Mouse (Mus musculus): Measurements from ENCODE around the gene Abhd17a. TPM values are rescaled to one million over a fixed set of nuclear protein-coding genes. Genes with fewer than 3 reads are reported as not detected.

Gene Abhd17a
- polyA plus RNA-seq, 1 experiment, result 35.8 TPM

- Histone ChIP-seq H3K27ac (ENCODE audit: insufficient read depth, low read length) (peak overlapping the region; percentile 13; the same call in 1 of the 2 replicates), H3K9ac (ENCODE audit: low read depth, poor library complexity, severe bottlenecking) (no peak overlapping the region), H3K36me3 (ENCODE audit: control insufficient read depth, insufficient read depth, low read length, poor library complexity, severe bottlenecking) (0 out of 2 replicates have a peak, but pooled peaks cover 3% of the 10 kb centered on the region), H3K4me3 (ENCODE audit: low read depth, low read length) (peak overlapping the region; percentile 34), H3K4me1 (ENCODE audit: control insufficient read depth, insufficient read depth, low read length) (no peaks in the 10 kb centered on the region), H3K9me3 (replicated peaks; ENCODE audit: control insufficient read depth, insufficient read depth, low read length, poor library complexity, severe bottlenecking) (no peaks in the 10 kb centered on the region), H3K27me3 (ENCODE audit: control insufficient read depth, insufficient read depth, low read length, poor library complexity, severe bottlenecking) (no peaks in the 10 kb centered on the region)
- TF ChIP-seq POLR2A (IDR thresholded peaks at IDR 0.05; ENCODE audit: insufficient read depth, low read length) (no peak), CTCF (IDR thresholded peaks at IDR 0.05; ENCODE audit: low read depth, low read length) (no peak), EP300 (IDR thresholded peaks at IDR 0.05; ENCODE audit: insufficient read depth, low read depth, low read length) (no peak)
Measured at GRCm38 (mm10) chr10:80620365-80620764, 30.2 kb upstream of the Abhd17a start.

DNA sequence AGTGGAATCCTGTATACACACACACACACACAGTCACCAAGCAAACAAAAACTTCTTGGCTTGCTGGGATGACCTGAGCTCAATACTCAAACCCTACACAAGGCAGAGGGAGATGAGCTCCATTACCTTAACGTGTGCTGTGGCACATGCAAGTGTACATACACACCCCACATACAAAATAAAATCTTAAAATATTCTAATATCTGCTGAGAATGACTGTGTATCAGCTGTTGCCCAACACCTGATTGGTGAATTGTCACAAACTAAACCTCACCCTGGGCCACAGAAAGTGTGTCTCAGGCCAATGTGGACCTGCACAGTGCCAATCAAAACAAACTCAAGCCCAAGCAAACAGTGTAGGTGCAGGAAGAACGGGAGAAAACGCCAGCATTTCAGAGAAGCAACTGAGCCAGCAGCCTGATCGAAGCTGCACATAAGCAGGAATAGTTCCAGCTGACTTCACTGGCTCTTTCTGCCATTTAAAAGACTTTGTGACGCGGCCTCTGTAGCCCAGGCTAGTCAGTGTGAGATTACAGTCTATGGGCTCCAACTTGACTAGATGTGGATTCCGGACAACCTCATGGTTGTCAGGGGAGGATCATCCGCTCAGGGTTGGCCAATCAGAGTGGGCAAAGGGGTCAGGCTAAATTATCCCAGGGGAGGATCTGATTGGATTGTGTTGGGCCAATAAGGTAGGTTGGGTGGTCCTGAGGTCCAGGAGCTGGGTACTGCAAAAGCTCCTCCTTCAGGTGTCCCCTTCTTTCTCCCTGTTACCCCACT lies 29.5 kb upstream of the Abhd17a start:
- Histone ChIP-seq H3K27me3 (ENCODE audit: control insufficient read depth, insufficient read depth, low read length, poor library complexity, severe bottlenecking) (no peaks in the 10 kb centered on the region), H3K27ac (ENCODE audit: insufficient read depth, low read length) (peak overlapping the region; percentile 82), H3K4me3 (ENCODE audit: low read depth, low read length) (peak overlapping the region; percentile 75), H3K36me3 (ENCODE audit: control insufficient read depth, insufficient read depth, low read length, poor library complexity, severe bottlenecking) (peaks cover 4% of the 10 kb centered on the region; the same call in 1 of the 2 replicates), H3K9me3 (replicated peaks; ENCODE audit: control insufficient read depth, insufficient read depth, low read length, poor library complexity, severe bottlenecking) (no peaks in the 10 kb centered on the region), H3K4me1 (ENCODE audit: control insufficient read depth, insufficient read depth, low read length) (no peaks in the 10 kb centered on the region), H3K9ac (ENCODE audit: low read depth, poor library complexity, severe bottlenecking) (peak overlapping the region; percentile 47)
- TF ChIP-seq EP300 (IDR thresholded peaks at IDR 0.05; ENCODE audit: insufficient read depth, low read depth, low read length) (no peak), POLR2A (IDR thresholded peaks at IDR 0.05; ENCODE audit: insufficient read depth, low read length) (peak; percentile 70)

GRCm38 (mm10) chr10:80618181-80618580 lies 28.0 kb upstream of the Abhd17a start:
- H3K36me3 ChIP-seq (ENCODE audit: control insufficient read depth, insufficient read depth, low read length, poor library complexity, severe bottlenecking), result peaks cover 6% of the 10 kb centered on the region; the same call in 1 of the 2 replicates
- TF ChIP-seq EP300 (IDR thresholded peaks at IDR 0.05; ENCODE audit: insufficient read depth, low read depth, low read length), result no peak
- TF ChIP-seq POLR2A (IDR thresholded peaks at IDR 0.05; ENCODE audit: insufficient read depth, low read length), result no peak
- no peak for TF ChIP-seq CTCF (IDR thresholded peaks at IDR 0.05; ENCODE audit: low read depth, low read length)
- H3K27ac ChIP-seq (ENCODE audit: insufficient read depth, low read length), result no peak overlapping the region
- no peak overlapping the region for H3K9ac ChIP-seq (ENCODE audit: low read depth, poor library complexity, severe bottlenecking)
- no peaks in the 10 kb centered on the region for H3K4me1 ChIP-seq (ENCODE audit: control insufficient read depth, insufficient read depth, low read length)
- no peak overlapping the region for H3K4me3 ChIP-seq (ENCODE audit: low read depth, low read length)
- no peaks in the 10 kb centered on the region for H3K27me3 ChIP-seq (ENCODE audit: control insufficient read depth, insufficient read depth, low read length, poor library complexity, severe bottlenecking)
- no peaks in the 10 kb centered on the region for H3K9me3 ChIP-seq (replicated peaks; ENCODE audit: control insufficient read depth, insufficient read depth, low read length, poor library complexity, severe bottlenecking)

DNA sequence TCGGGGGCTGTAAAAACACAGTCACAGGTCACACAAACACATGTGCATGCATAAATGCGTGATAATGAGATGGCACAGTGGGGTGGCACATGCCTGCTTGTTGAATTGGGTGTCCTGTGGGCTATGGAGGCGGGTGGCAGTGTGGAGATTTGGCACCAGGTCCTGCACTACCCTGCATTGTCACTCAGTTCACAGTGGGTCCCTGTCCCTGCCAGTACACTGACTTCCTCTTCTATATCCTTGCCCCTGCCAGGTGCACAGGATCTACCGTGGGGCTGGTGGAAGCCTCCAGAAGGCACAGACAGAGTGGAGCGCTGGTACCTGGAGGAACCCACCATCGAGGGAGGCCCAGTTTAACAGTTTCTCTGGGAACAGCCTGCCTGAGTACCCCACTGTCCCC lies 24.2 kb upstream of the Abhd17a start:
- Histone ChIP-seq H3K27ac (ENCODE audit: insufficient read depth, low read length) (no peak overlapping the region), H3K4me3 (ENCODE audit: low read depth, low read length) (no peak overlapping the region), H3K36me3 (ENCODE audit: control insufficient read depth, insufficient read depth, low read length, poor library complexity, severe bottlenecking) (peaks cover 11% of the 10 kb centered on the region; the same call in 1 of the 2 replicates), H3K9ac (ENCODE audit: low read depth, poor library complexity, severe bottlenecking) (no peak overlapping the region), H3K4me1 (ENCODE audit: control insufficient read depth, insufficient read depth, low read length) (no peaks in the 10 kb centered on the region), H3K27me3 (ENCODE audit: control insufficient read depth, insufficient read depth, low read length, poor library complexity, severe bottlenecking) (no peaks in the 10 kb centered on the region), H3K9me3 (replicated peaks; ENCODE audit: control insufficient read depth, insufficient read depth, low read length, poor library complexity, severe bottlenecking) (no peaks in the 10 kb centered on the region)
- TF ChIP-seq POLR2A (IDR thresholded peaks at IDR 0.05; ENCODE audit: insufficient read depth, low read length) (no peak), EP300 (IDR thresholded peaks at IDR 0.05; ENCODE audit: insufficient read depth, low read depth, low read length) (no peak), CTCF (IDR thresholded peaks at IDR 0.05; ENCODE audit: low read depth, low read length) (no peak)

GRCm38 (mm10) chr10:80613821-80614220 lies 23.7 kb upstream of the Abhd17a start:
- peaks cover 11% of the 10 kb centered on the region; the same call in 1 of the 2 replicates for H3K36me3 ChIP-seq (ENCODE audit: control insufficient read depth, insufficient read depth, low read length, poor library complexity, severe bottlenecking)
- H3K9ac ChIP-seq (ENCODE audit: low read depth, poor library complexity, severe bottlenecking), result no peak overlapping the region
- no peaks in the 10 kb centered on the region for H3K9me3 ChIP-seq (replicated peaks; ENCODE audit: control insufficient read depth, insufficient read depth, low read length, poor library complexity, severe bottlenecking)
- no peaks in the 10 kb centered on the region for H3K27me3 ChIP-seq (ENCODE audit: control insufficient read depth, insufficient read depth, low read length, poor library complexity, severe bottlenecking)
- H3K4me3 ChIP-seq (ENCODE audit: low read depth, low read length), result no peak overlapping the region
- no peak overlapping the region for H3K27ac ChIP-seq (ENCODE audit: insufficient read depth, low read length)
- H3K4me1 ChIP-seq (ENCODE audit: control insufficient read depth, insufficient read depth, low read length), result no peaks in the 10 kb centered on the region
- TF ChIP-seq CTCF (IDR thresholded peaks at IDR 0.05; ENCODE audit: low read depth, low read length) (no peak), POLR2A (IDR thresholded peaks at IDR 0.05; ENCODE audit: insufficient read depth, low read length) (no peak), EP300 (IDR thresholded peaks at IDR 0.05; ENCODE audit: insufficient read depth, low read depth, low read length) (no peak)

- Histone ChIP-seq H3K36me3 (ENCODE audit: control insufficient read depth, insufficient read depth, low read length, poor library complexity, severe bottlenecking) (peaks cover 11% of the 10 kb centered on the region; the same call in 1 of the 2 replicates), H3K27ac (ENCODE audit: insufficient read depth, low read length) (no peak overlapping the region), H3K9ac (ENCODE audit: low read depth, poor library complexity, severe bottlenecking) (no peak overlapping the region), H3K4me3 (ENCODE audit: low read depth, low read length) (no peak overlapping the region), H3K27me3 (ENCODE audit: control insufficient read depth, insufficient read depth, low read length, poor library complexity, severe bottlenecking) (no peaks in the 10 kb centered on the region), H3K9me3 (replicated peaks; ENCODE audit: control insufficient read depth, insufficient read depth, low read length, poor library complexity, severe bottlenecking) (no peaks in the 10 kb centered on the region), H3K4me1 (ENCODE audit: control insufficient read depth, insufficient read depth, low read length) (no peaks in the 10 kb centered on the region)
- TF ChIP-seq POLR2A (IDR thresholded peaks at IDR 0.05; ENCODE audit: insufficient read depth, low read length) (no peak), CTCF (IDR thresholded peaks at IDR 0.05; ENCODE audit: low read depth, low read length) (no peak), EP300 (IDR thresholded peaks at IDR 0.05; ENCODE audit: insufficient read depth, low read depth, low read length) (no peak)
Measured at GRCm38 (mm10) chr10:80611905-80612304, 21.8 kb upstream of the Abhd17a start.

All from ES-Bruce4 (cell line).